Mouse (Mus musculus) embryonic facial prominence, embryonic 11.5 days (tissue): ENCODE measurements around the gene Hspb2. TPM values are rescaled to one million over a fixed set of nuclear protein-coding genes. Genes with fewer than 3 reads are reported as not detected.

Experiments used
- ATAC-seq: fragments of 200-750 bp; cut with Nextera tagmentation; replicated peaks from 2 replicates; pipeline ENCODE4 v1.8.0; 2017; ENCODE audit warnings: low read depth; ENCODE audit not compliant: insufficient number of reproducible peaks, low FRiP score, low TSS enrichment
- DNase-seq: peaks from one replicate; pipeline ENCODE4 v3.0.0-alpha.2; 2015; ENCODE audit warnings: low spot score
- H3K27ac ChIP-seq: fragments of 300-500 bp; sonication (generic); replicated peaks from 2 replicates; pipeline ENCODE4 v1.5.1; 2014; ENCODE audit warnings: mild to moderate bottlenecking, low read depth, low read length, control low read depth
- H3K27me3 ChIP-seq: fragments of 300-500 bp; sonication (generic); 2 replicates; pipeline ENCODE4 v1.6.1; 2014; ENCODE audit warnings: mild to moderate bottlenecking, low read length, moderate library complexity, mixed read lengths; ENCODE audit not compliant: control insufficient read depth, insufficient read depth
- H3K36me3 ChIP-seq: fragments of 300-500 bp; sonication (generic); replicated peaks from 2 replicates; pipeline ENCODE4 v1.6.1; 2014; ENCODE audit warnings: low read depth, mild to moderate bottlenecking, low read length, moderate library complexity, mixed read lengths; ENCODE audit not compliant: control insufficient read depth, insufficient read depth
- H3K4me1 ChIP-seq: fragments of 300-500 bp; sonication (generic); 2 replicates; pipeline ENCODE4 v1.6.1; 2014; ENCODE audit warnings: low read length, mixed read lengths; ENCODE audit not compliant: control insufficient read depth, insufficient read depth
- H3K4me2 ChIP-seq: fragments of 300-500 bp; sonication (generic); 2 replicates; pipeline ENCODE4 v1.6.1; 2014; ENCODE audit warnings: low read depth, mild to moderate bottlenecking, control low read depth, low read length, moderate library complexity
- H3K4me3 ChIP-seq: fragments of 300-500 bp; sonication (generic); 2 replicates; pipeline ENCODE4 v1.5.1; 2014; ENCODE audit warnings: low read depth, low read length, control low read depth
- H3K9ac ChIP-seq: fragments of 300-500 bp; sonication (generic); replicated peaks from 2 replicates; pipeline ENCODE4 v1.6.1; 2014; ENCODE audit warnings: mild to moderate bottlenecking, control low read depth, low read length
- H3K9me3 ChIP-seq: fragments of 300-500 bp; sonication (generic); replicated peaks from 2 replicates; pipeline ENCODE4 v1.6.1; 2016; ENCODE audit warnings: mild to moderate bottlenecking, low read length, inconsistent platforms, mixed read lengths; ENCODE audit not compliant: control insufficient read depth
- WGBS: fragments of 180-500 bp; shearing (Covaris S2); extraction: QIAGEN DNeasy Blood & Tissue Kit; methylation state at CpG from one replicate; pipeline ENCODE4 v1.1.7; 2014; 5-methylcytosine and 5-hydroxymethylcytosine counted together
- polyA plus RNA-seq: library from polyadenylated mRNA; unstranded; fragments of >200 nt; fragmentation: Nextera tagmentation; extraction: Ambion mirVana; gene quantifications from 2 replicates; pipeline ENCODE4 v1.2.1, GENCODE M21; 2014

Hspb2 gene
- polyA plus RNA-seq, 1 experiment from 2014 or later: 4.4 TPM

GRCm38 (mm10) chr9:50775662-50776126 lies 23.5 kb upstream of the Hspb2 start:
- peak overlapping the region; percentile 85 for H3K4me3 ChIP-seq
- peak overlapping the region; percentile 93 for H3K9ac ChIP-seq
- WGBS: under 1% methylated on average over 30 of the region's 30 CpGs
- peak; percentile 77 for ATAC-seq
- no peaks in the 10 kb centered on the region for H3K9me3 ChIP-seq
- H3K36me3 ChIP-seq: peaks cover 3% of the 10 kb centered on the region
- no peaks in the 10 kb centered on the region for H3K4me1 ChIP-seq
- H3K27me3 ChIP-seq: no peaks in the 10 kb centered on the region
- H3K4me2 ChIP-seq: peak overlapping the region; percentile 74
- peak overlapping the region; percentile 39; the same call in 1 of the 2 replicates for H3K27ac ChIP-seq
- DNase-seq: peak; percentile 36

DNA sequence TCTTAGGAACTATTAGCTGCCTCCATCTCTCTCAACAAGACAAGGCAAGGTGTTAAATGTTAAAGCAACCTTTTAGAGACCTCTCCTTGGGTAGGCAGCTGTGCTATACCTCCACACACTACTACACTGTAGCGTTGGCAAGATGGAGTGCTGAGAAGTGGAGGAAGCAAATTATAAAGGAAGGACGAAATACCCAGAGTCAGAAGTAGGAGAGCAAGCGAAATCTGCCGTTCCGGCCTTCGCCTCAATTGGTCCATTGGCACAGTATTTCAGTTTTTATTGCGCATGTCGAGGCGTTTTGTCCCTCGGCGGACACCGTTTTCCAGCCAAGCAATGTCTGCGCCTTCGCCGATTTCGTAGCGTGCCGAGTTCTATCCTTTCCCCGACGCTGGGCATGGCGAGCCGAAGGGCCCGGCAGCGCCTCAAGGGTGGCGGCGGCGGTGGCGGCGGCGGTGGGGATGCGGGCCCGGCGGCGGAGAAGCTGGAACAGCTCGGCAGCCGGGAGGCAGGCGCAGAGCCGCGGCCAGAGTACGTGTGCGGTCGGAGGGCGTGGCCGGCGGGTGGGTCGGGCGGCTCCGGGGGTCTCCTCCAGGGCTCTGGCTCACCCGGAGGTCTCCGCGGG lies 22.9 kb upstream of the Hspb2 start, which contains the start of the genes Alg9 and 1110032A03Rik:
Alg9 (plus strand) TSS at position 29 of the 622 bp plus-strand sequence.
1110032A03Rik (minus strand) TSS at position 530 of the 622 bp plus-strand sequence.
- no peaks in the 10 kb centered on the region for H3K4me1 ChIP-seq
- no peaks in the 10 kb centered on the region for H3K27me3 ChIP-seq
- peaks cover 3% of the 10 kb centered on the region; the same call in 1 of the 2 replicates for H3K36me3 ChIP-seq
- H3K4me2 ChIP-seq: peak within 1 kb of the TSS; percentile 74
- peak; percentile 87 for ATAC-seq
- WGBS: under 1% methylated on average over 47 of the region's 51 CpGs
- DNase-seq: peak; percentile 87
- H3K9ac ChIP-seq: peak within 1 kb of the TSS; percentile 93
- H3K9me3 ChIP-seq: no peaks in the 10 kb centered on the region
- peak within 1 kb of the TSS; percentile 85 for H3K4me3 ChIP-seq
- peak within 1 kb of the TSS; percentile 39; the same call in 1 of the 2 replicates for H3K27ac ChIP-seq

DNA sequence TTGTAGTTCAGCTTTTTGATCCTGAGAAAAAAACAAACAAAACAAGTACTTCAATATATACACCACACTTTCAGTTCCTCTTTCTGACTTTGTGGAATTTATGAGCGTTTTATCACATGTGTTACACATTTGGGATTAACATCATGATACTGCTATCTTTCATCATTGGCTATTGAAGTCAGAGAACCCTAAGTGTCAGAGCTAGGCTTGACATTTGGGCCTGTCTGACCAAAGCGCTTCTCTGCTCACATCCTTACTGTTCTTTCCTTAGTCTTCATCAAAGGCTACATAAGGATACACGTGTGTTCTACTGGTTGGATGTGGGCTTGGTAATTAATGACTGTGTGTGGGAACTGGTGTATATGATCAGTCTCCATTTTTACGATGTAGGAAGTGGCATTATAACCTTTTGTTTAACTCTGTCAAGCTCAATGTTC lies 21.9 kb upstream of the Hspb2 start:
- Histone ChIP-seq H3K9ac (no peak overlapping the region), H3K27ac (no peak overlapping the region), H3K9me3 (no peaks in the 10 kb centered on the region), H3K4me3 (no peak overlapping the region), H3K4me2 (no peak overlapping the region), H3K27me3 (no peaks in the 10 kb centered on the region), H3K36me3 (no peaks in the 10 kb centered on the region), H3K4me1 (no peaks in the 10 kb centered on the region)
- DNase-seq: no peak
- ATAC-seq: no peak
- 77% methylated on average over 4 of the region's 4 CpGs for WGBS

DNA sequence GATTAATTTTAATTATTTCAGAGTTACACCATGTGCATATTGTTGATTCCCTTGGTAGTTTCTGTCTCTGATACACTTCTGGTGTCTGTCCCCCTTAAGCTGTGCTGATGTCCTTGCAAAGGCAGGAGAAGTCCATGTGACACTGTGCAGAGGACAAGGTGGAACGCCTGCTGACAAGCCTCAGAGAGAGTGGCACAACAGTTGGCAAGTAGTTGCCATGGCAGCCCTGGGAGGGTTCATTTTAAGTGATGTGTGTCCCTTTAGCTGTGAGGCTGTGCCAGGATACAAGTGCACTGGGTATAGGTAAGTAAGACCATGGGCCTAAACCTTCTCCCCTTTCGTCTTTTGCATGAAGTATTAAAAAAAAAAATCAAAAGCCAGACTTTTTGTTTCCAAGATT lies 17.9 kb upstream of the Hspb2 start:
- DNase-seq (no peak), ATAC-seq (no peak)
- no peaks in the 10 kb centered on the region for H3K9me3 ChIP-seq
- no peak overlapping the region for H3K9ac ChIP-seq
- no peak overlapping the region for H3K4me2 ChIP-seq
- no peaks in the 10 kb centered on the region for H3K36me3 ChIP-seq
- H3K4me1 ChIP-seq: no peaks in the 10 kb centered on the region
- no peaks in the 10 kb centered on the region for H3K27me3 ChIP-seq
- H3K4me3 ChIP-seq: no peak overlapping the region
- WGBS: 83% methylated on average over 2 of the region's 2 CpGs
- no peak overlapping the region for H3K27ac ChIP-seq

GRCm38 (mm10) chr9:50768107-50769002 lies 16.2 kb upstream of the Hspb2 start, which contains the start of gene Fdxacb1:
Gene Fdxacb1, plus strand, starts transcription at chr9:50768236.
- H3K4me1 ChIP-seq: no peaks in the 10 kb centered on the region
- H3K27ac ChIP-seq: peak within 1 kb of the TSS; percentile 80
- H3K27me3 ChIP-seq: no peaks in the 10 kb centered on the region
- H3K36me3 ChIP-seq: no peaks in the 10 kb centered on the region
- DNase-seq: peak; percentile 99
- peak within 1 kb of the TSS; percentile 62 for H3K4me2 ChIP-seq
- ATAC-seq: peak; percentile 96
- peak within 1 kb of the TSS; percentile 52 for H3K4me3 ChIP-seq
- WGBS: 5% methylated on average over 59 of the region's 59 CpGs
- no peaks in the 10 kb centered on the region for H3K9me3 ChIP-seq
- H3K9ac ChIP-seq: peak within 1 kb of the TSS; percentile 76

DNA sequence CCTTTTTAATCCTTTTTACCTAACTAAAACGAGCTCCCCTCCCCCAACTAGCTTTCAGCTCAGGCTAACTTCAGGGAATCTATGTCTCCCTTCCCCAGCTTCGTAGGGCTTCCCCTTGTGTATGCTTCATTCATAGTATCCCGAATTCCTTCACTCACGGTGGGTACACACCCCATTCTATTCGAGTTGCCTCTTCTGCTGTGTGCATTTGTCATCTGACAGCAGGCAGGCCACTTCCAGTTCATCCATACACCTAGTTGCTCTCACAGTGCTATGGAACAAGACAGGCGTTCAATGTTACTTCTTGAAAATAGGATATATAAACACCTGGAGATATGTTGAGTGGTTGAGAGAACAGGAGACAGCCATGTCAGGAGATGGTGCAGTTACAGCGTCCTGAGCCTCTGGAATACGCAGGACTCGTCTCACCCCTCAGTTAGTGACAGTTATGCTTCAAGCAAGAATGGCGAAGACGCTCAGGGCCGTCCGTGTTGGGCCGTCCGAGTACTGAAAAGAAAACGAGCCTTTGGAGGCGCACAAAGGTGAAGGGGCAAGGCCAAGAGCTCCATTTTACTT lies 15.5 kb upstream of the Hspb2 start:
- H3K4me1 ChIP-seq: no peaks in the 10 kb centered on the region
- no peak; the same call in 1 of the 2 replicates for ATAC-seq
- no peaks in the 10 kb centered on the region for H3K36me3 ChIP-seq
- H3K4me2 ChIP-seq: peak overlapping the region; percentile 62
- H3K4me3 ChIP-seq: peak overlapping the region; percentile 52
- peak overlapping the region; percentile 69 for H3K9ac ChIP-seq
- no peak overlapping the region for H3K27ac ChIP-seq
- WGBS: 7% methylated on average over 17 of the region's 17 CpGs
- DNase-seq: no peak
- no peaks in the 10 kb centered on the region for H3K27me3 ChIP-seq
- H3K9me3 ChIP-seq: no peaks in the 10 kb centered on the region

GRCm38 (mm10) chr9:50763331-50763730 lies 11.2 kb upstream of the Hspb2 start:
- H3K4me3 ChIP-seq: no peak overlapping the region
- H3K27ac ChIP-seq: no peak overlapping the region
- no peaks in the 10 kb centered on the region for H3K4me1 ChIP-seq
- no peak overlapping the region for H3K4me2 ChIP-seq
- 60% methylated on average over 1 of the region's 1 CpGs for WGBS
- no peaks in the 10 kb centered on the region for H3K27me3 ChIP-seq
- H3K36me3 ChIP-seq: no peaks in the 10 kb centered on the region
- ATAC-seq (no peak), DNase-seq (peak; percentile 59)
- no peaks in the 10 kb centered on the region for H3K9me3 ChIP-seq
- H3K9ac ChIP-seq: no peak overlapping the region
